Mouse (Mus musculus) lung, embryonic 14.5 days (tissue): ENCODE measurements at regions not wholly inside any gene's neighbourhood (a gene's known extent, or its start where the extent isn't known, plus 50 kb on each side); places are given as distances from the start of the nearest gene placed in this dataset.
"Not testable (repeated sequence)": the region's sequence is repeated elsewhere in the genome, so short reads cannot be mapped to it uniquely, and the experiment has no call there.

Source experiments
- ATAC-seq: fragments of 200-750 bp; cut with Nextera tagmentation; 2 replicates; pipeline ENCODE4 v1.8.0; 2017; ENCODE audit warnings: mild to moderate bottlenecking, moderate TSS enrichment, moderate library complexity; ENCODE audit not compliant: insufficient read depth
- DNase-seq: peaks from one replicate; pipeline ENCODE4 v3.0.0-alpha.2; 2015
- H3K27ac ChIP-seq: fragments of 300-500 bp; sonication (generic); 2 replicates; pipeline ENCODE4 v1.5.1; 2014; ENCODE audit warnings: low read depth, mild to moderate bottlenecking, moderate library complexity
- H3K27me3 ChIP-seq: fragments of 300-500 bp; sonication (generic); 2 replicates; pipeline ENCODE4 v1.6.1; 2014; ENCODE audit warnings: low read length, control low read depth; ENCODE audit not compliant: insufficient read depth
- H3K36me3 ChIP-seq: fragments of 300-500 bp; sonication (generic); 2 replicates; pipeline ENCODE4 v1.6.1; 2014; ENCODE audit warnings: control low read depth; ENCODE audit not compliant: insufficient read depth
- H3K4me1 ChIP-seq: fragments of 300-500 bp; sonication (generic); 2 replicates; pipeline ENCODE4 v1.6.1; 2014; ENCODE audit warnings: antibody characterized with exemption, control low read depth; ENCODE audit not compliant: insufficient read depth
- H3K4me2 ChIP-seq: fragments of 300-500 bp; sonication (generic); 2 replicates; pipeline ENCODE4 v1.6.1; 2014; ENCODE audit warnings: mild to moderate bottlenecking
- H3K4me3 ChIP-seq: fragments of 300-500 bp; sonication (generic); 2 replicates; pipeline ENCODE4 v1.5.1; 2014; ENCODE audit warnings: low read depth, low read length
- H3K9ac ChIP-seq: fragments of 300-500 bp; sonication (generic); 2 replicates; pipeline ENCODE4 v1.6.1; 2014
- H3K9me3 ChIP-seq: fragments of 300-500 bp; sonication (generic); 2 replicates; pipeline ENCODE4 v1.6.1; 2016; ENCODE audit warnings: low read depth, low read length, control low read depth
- CTCF ChIP-seq: IDR thresholded peaks from 2 replicates; pipeline ENCODE4 v1.5.1; 2016; ENCODE audit warnings: antibody characterized with exemption, low read depth
- WGBS: fragments of 180-500 bp; shearing (Covaris S2); extraction: QIAGEN DNeasy Blood & Tissue Kit; methylation state at CpG from one replicate; pipeline ENCODE4 v1.1.7; 2014; 5-methylcytosine and 5-hydroxymethylcytosine counted together

DNA sequence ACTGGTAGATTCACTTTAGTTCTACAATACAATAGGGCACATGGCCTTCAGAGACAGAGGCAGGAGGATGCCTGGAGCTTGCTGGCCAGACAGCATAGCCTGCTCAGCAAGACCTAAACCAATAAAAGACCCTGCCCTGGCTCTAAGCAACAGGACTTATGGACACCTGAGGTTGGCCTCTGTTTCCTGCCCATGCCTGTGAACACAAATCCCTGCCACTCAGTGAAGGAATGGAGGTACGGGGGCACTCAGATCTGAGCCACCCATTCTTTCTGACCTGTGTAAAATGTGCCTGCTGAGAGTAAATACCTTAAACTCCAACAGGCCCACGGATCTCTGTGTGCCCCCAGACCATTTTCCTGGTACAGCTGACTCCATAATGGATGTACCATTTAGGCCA is 177.1 kb downstream of the Diras2 start:
- Histone ChIP-seq H3K4me2 (no peak overlapping the region), H3K9ac (no peak overlapping the region), H3K4me3 (no peak overlapping the region), H3K27ac (no peak overlapping the region), H3K36me3 (no peaks in the 10 kb centered on the region), H3K4me1 (no peaks in the 10 kb centered on the region), H3K27me3 (no peaks in the 10 kb centered on the region), H3K9me3 (no peaks in the 10 kb centered on the region; the same call in 1 of the 2 replicates)
- no peak for DNase-seq
- 55% methylated on average over 2 of the region's 2 CpGs for WGBS
- no peak for TF ChIP-seq CTCF
- no peak for ATAC-seq

DNA sequence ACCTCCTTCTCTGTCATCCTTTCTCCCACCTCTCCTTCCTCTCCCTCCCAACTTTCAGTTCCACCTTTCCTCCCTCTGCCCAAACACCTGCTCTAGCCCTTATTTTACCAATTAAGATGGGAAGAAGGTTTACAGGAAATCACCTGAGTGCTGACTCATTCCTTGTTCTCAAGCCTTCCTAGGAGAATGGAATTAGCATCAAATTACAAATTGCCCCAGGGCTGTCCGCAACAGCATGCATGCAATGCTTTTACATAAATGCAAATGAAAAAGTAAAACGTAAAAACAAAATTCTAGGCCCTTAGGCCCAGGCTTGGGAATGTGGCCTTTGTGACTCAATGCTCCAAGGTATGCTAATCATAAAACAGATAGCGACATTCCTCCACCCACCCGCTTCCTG is 175.2 kb downstream of the Diras2 start:
- not testable (repeated sequence) for H3K27me3 ChIP-seq, H3K36me3 ChIP-seq, H3K27ac ChIP-seq, H3K4me3 ChIP-seq, ATAC-seq, DNase-seq, H3K4me1 ChIP-seq, H3K4me2 ChIP-seq, H3K9ac ChIP-seq, H3K9me3 ChIP-seq
- 85% methylated on average over 4 of the region's 4 CpGs for WGBS

GRCm38 (mm10) chr13:52359332-52359731 is 171.7 kb downstream of the Diras2 start:
- H3K36me3 ChIP-seq, H3K9me3 ChIP-seq, H3K9ac ChIP-seq, H3K27me3 ChIP-seq, H3K27ac ChIP-seq, DNase-seq, H3K4me1 ChIP-seq, H3K4me3 ChIP-seq, ATAC-seq, H3K4me2 ChIP-seq: not testable (repeated sequence)
- 75% methylated on average over 4 of the region's 4 CpGs for WGBS

- no peak overlapping the region for H3K4me2 ChIP-seq
- H3K9me3 ChIP-seq, result no peaks in the 10 kb centered on the region; the same call in 1 of the 2 replicates
- H3K27ac ChIP-seq, result no peak overlapping the region
- H3K9ac ChIP-seq, result no peak overlapping the region
- H3K4me3 ChIP-seq, result no peak overlapping the region
- H3K4me1 ChIP-seq, result no peaks in the 10 kb centered on the region
- no peaks in the 10 kb centered on the region for H3K36me3 ChIP-seq
- ATAC-seq (no peak), DNase-seq (no peak)
- WGBS, result 50% methylated on average over 4 of the region's 4 CpGs
- no peaks in the 10 kb centered on the region for H3K27me3 ChIP-seq
- TF ChIP-seq CTCF, result no peak
Observed at GRCm38 (mm10) chr13:52361177-52361846, 169.8 kb downstream of the Diras2 start.

GRCm38 (mm10) chr13:52362266-52362665 is 168.8 kb downstream of the Diras2 start:
- Histone ChIP-seq H3K9ac (no peak overlapping the region), H3K4me2 (no peak overlapping the region), H3K4me3 (no peak overlapping the region), H3K27me3 (no peaks in the 10 kb centered on the region), H3K4me1 (no peaks in the 10 kb centered on the region), H3K9me3 (no peaks in the 10 kb centered on the region; the same call in 1 of the 2 replicates), H3K27ac (no peak overlapping the region), H3K36me3 (no peaks in the 10 kb centered on the region)
- WGBS, result 86% methylated on average over 5 of the region's 5 CpGs
- TF ChIP-seq CTCF, result no peak
- no peak for ATAC-seq
- DNase-seq, result no peak

DNA sequence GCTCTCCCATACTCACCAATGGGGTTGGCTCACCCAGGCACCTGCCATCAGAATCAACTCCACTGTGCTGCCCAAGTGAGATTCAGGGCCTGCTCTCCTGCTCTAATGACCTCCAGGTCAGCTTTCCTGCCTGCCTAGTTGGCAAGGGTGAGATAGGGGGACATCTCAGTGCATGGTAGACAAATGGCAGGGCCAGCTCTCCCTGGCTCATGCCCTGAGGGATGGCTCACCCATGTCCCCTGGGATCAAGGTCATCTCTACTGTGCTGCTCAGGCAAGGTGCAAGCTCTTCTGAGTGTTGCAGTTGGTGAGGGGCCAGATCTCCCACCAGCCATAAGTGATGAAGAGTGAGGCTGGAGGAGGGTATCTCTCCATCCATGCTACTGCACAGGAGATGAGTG is 161.2 kb downstream of the Diras2 start:
- Histone ChIP-seq H3K9me3 (no peaks in the 10 kb centered on the region), H3K36me3 (no peaks in the 10 kb centered on the region), H3K9ac (no peak overlapping the region), H3K4me1 (no peaks in the 10 kb centered on the region), H3K27me3 (no peaks in the 10 kb centered on the region), H3K4me2 (no peak overlapping the region), H3K27ac (no peak overlapping the region), H3K4me3 (no peak overlapping the region)
- ATAC-seq (no peak), DNase-seq (no peak)
- no peak for TF ChIP-seq CTCF

GRCm38 (mm10) chr13:52371986-52372385 is 159.1 kb downstream of the Diras2 start:
- Histone ChIP-seq H3K4me3 (no peak overlapping the region), H3K36me3 (no peaks in the 10 kb centered on the region), H3K27ac (no peak overlapping the region), H3K9ac (no peak overlapping the region), H3K4me2 (no peak overlapping the region), H3K4me1 (no peaks in the 10 kb centered on the region), H3K27me3 (no peaks in the 10 kb centered on the region), H3K9me3 (no peaks in the 10 kb centered on the region)
- ATAC-seq (no peak), DNase-seq (no peak)
- 71% methylated on average over 3 of the region's 3 CpGs for WGBS
- TF ChIP-seq CTCF, result no peak

DNA sequence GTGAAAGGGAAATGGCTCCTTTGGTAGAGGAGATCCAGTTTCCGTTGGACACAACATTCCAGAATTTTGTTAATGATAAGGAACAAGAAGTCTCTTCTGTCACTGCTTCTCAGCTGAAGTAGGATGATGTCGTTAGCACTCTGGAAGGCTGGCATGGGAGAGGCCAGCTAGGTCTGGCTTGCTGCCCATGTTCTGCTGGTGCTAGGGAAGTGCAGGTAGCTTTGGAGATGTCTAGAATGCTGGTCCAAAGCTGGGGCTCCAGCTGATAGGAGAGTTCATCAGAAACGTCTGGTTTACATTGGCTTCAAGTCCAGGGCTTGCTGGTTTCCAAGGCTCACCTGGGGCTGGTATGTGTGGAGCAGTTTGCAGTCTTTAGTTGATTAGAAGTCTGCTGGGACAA is 156.3 kb downstream of the Diras2 start:
- 39% methylated on average over 3 of the region's 3 CpGs for WGBS
- DNase-seq, result no peak
- Histone ChIP-seq H3K9ac (no peak overlapping the region), H3K36me3 (no peaks in the 10 kb centered on the region), H3K27ac (no peak overlapping the region), H3K4me2 (no peak overlapping the region), H3K4me1 (no peaks in the 10 kb centered on the region), H3K4me3 (no peak overlapping the region), H3K9me3 (no peaks in the 10 kb centered on the region), H3K27me3 (no peaks in the 10 kb centered on the region)
- TF ChIP-seq CTCF, result no peak
- no peak for ATAC-seq
